Mouse (Mus musculus): Measurements from ENCODE around the gene Lrfn3. TPM values are rescaled to one million over a fixed set of nuclear protein-coding genes. Genes with fewer than 3 reads are reported as not detected.

Gene Lrfn3
- polyA plus RNA-seq (2014; fragmentation: Nextera tagmentation; extraction: Ambion mirVana): 0.86 and 1.3 TPM in 2 replicates

- Histone ChIP-seq H3K4me1 (ENCODE audit: control insufficient read depth in 2 of 2, insufficient read depth in 2 of 2, low read length in 2 of 2) (peaks cover 2 to 11% of the 10 kb centered on the region in 2 experiments; a peak in 2 of 4 replicates), H3K4me3 (ENCODE audit: control insufficient read depth in 1 of 2, insufficient read depth in 1 of 2, low read depth in 1 of 2, low read length in 2 of 2) (peak within 1 kb of the TSS; percentile 49 to 66), H3K9me3 (ENCODE audit: control insufficient read depth, low read length) (no peaks in the 10 kb centered on the region), H3K27me3 (ENCODE audit: control insufficient read depth, insufficient read depth, low read length) (peaks cover 16% of the 10 kb centered on the region), H3K9ac (ENCODE audit: low read length) (peak within 1 kb of the TSS; percentile 82), H3K27ac (replicated peaks in 1 of 2; ENCODE audit: control insufficient read depth in 1 of 2, insufficient read depth in 1 of 2, low read depth in 2 of 2, low read length in 2 of 2) (no peak within 1 kb of the TSS), H3K4me2 (ENCODE audit: low read length) (peak within 1 kb of the TSS; percentile 85), H3K36me3 (ENCODE audit: control insufficient read depth, insufficient read depth, low read length) (no peaks in the 10 kb centered on the region)
- ATAC-seq (ENCODE audit: insufficient number of reproducible peaks, insufficient read depth, low FRiP score, low read depth): peak; percentile 40; the same call in 1 of the 2 replicates
- WGBS: 2% methylated on average over 40 of the region's 55 CpGs
These were observed at the start of gene Lrfn3 for GRCm38 (mm10) chr7:30362652-30363343. TSS of gene Lrfn3 (minus strand) at chr7:30362772.

- WGBS: 57% methylated on average over 3 of the region's 3 CpGs
- no peaks in the 10 kb centered on the region for H3K36me3 ChIP-seq (ENCODE audit: control insufficient read depth, insufficient read depth, low read length)
- H3K4me2 ChIP-seq (ENCODE audit: low read length): no peak overlapping the region
- no peak overlapping the region for H3K9ac ChIP-seq (ENCODE audit: low read length)
- no peaks in the 10 kb centered on the region for H3K9me3 ChIP-seq (ENCODE audit: control insufficient read depth, low read length)
- no peaks in the 10 kb centered on the region for H3K4me1 ChIP-seq (ENCODE audit: control insufficient read depth in 2 of 2, insufficient read depth in 2 of 2, low read length in 2 of 2)
- no peak for ATAC-seq (ENCODE audit: insufficient number of reproducible peaks, insufficient read depth, low FRiP score, low read depth)
- no peaks in the 10 kb centered on the region for H3K27me3 ChIP-seq (ENCODE audit: control insufficient read depth, insufficient read depth, low read length)
- H3K4me3 ChIP-seq (ENCODE audit: control insufficient read depth in 1 of 2, insufficient read depth in 1 of 2, low read depth in 1 of 2, low read length in 2 of 2): no peak overlapping the region
- no peak overlapping the region for H3K27ac ChIP-seq (replicated peaks in 1 of 2; ENCODE audit: control insufficient read depth in 1 of 2, insufficient read depth in 1 of 2, low read depth in 2 of 2, low read length in 2 of 2)
These were observed 48.5 kb upstream of the Lrfn3 start for GRCm38 (mm10) chr7:30411023-30411422.

GRCm38 (mm10) chr7:30409789-30410188 lies 47.2 kb upstream of the Lrfn3 start:
- Histone ChIP-seq H3K4me2 (ENCODE audit: low read length) (no peak overlapping the region), H3K27me3 (ENCODE audit: control insufficient read depth, insufficient read depth, low read length) (no peaks in the 10 kb centered on the region), H3K9me3 (ENCODE audit: control insufficient read depth, low read length) (no peaks in the 10 kb centered on the region), H3K4me1 (ENCODE audit: control insufficient read depth in 2 of 2, insufficient read depth in 2 of 2, low read length in 2 of 2) (no peaks in the 10 kb centered on the region), H3K27ac (replicated peaks in 1 of 2; ENCODE audit: control insufficient read depth in 1 of 2, insufficient read depth in 1 of 2, low read depth in 2 of 2, low read length in 2 of 2) (no peak overlapping the region), H3K36me3 (ENCODE audit: control insufficient read depth, insufficient read depth, low read length) (no peaks in the 10 kb centered on the region), H3K9ac (ENCODE audit: low read length) (no peak overlapping the region), H3K4me3 (ENCODE audit: control insufficient read depth in 1 of 2, insufficient read depth in 1 of 2, low read depth in 1 of 2, low read length in 2 of 2) (no peak overlapping the region)
- no peak for ATAC-seq (ENCODE audit: insufficient number of reproducible peaks, insufficient read depth, low FRiP score, low read depth)
- 47% methylated on average over 2 of the region's 2 CpGs for WGBS

- no peaks in the 10 kb centered on the region for H3K36me3 ChIP-seq (ENCODE audit: control insufficient read depth, insufficient read depth, low read length)
- no peaks in the 10 kb centered on the region for H3K27me3 ChIP-seq (ENCODE audit: control insufficient read depth, insufficient read depth, low read length)
- no peaks in the 10 kb centered on the region for H3K9me3 ChIP-seq (ENCODE audit: control insufficient read depth, low read length)
- no peak overlapping the region for H3K4me2 ChIP-seq (ENCODE audit: low read length)
- no peak overlapping the region for H3K27ac ChIP-seq (replicated peaks in 1 of 2; ENCODE audit: control insufficient read depth in 1 of 2, insufficient read depth in 1 of 2, low read depth in 2 of 2, low read length in 2 of 2)
- H3K4me1 ChIP-seq (ENCODE audit: control insufficient read depth in 2 of 2, insufficient read depth in 2 of 2, low read length in 2 of 2): no peaks in the 10 kb centered on the region
- no peak for ATAC-seq (ENCODE audit: insufficient number of reproducible peaks, insufficient read depth, low FRiP score, low read depth)
- no peak overlapping the region for H3K4me3 ChIP-seq (ENCODE audit: control insufficient read depth in 1 of 2, insufficient read depth in 1 of 2, low read depth in 1 of 2, low read length in 2 of 2)
- WGBS: 71% methylated on average over 3 of the region's 3 CpGs
- no peak overlapping the region for H3K9ac ChIP-seq (ENCODE audit: low read length)
These were observed 46.1 kb upstream of the Lrfn3 start for GRCm38 (mm10) chr7:30408639-30409038.

GRCm38 (mm10) chr7:30402343-30402742 lies 39.8 kb upstream of the Lrfn3 start:
- H3K9ac ChIP-seq (ENCODE audit: low read length): no peak overlapping the region
- H3K36me3 ChIP-seq (ENCODE audit: control insufficient read depth, insufficient read depth, low read length): no peaks in the 10 kb centered on the region
- H3K4me2 ChIP-seq (ENCODE audit: low read length): no peak overlapping the region
- no peaks in the 10 kb centered on the region for H3K4me1 ChIP-seq (ENCODE audit: control insufficient read depth in 2 of 2, insufficient read depth in 2 of 2, low read length in 2 of 2)
- ATAC-seq (ENCODE audit: insufficient number of reproducible peaks, insufficient read depth, low FRiP score, low read depth): no peak
- no peak overlapping the region for H3K27ac ChIP-seq (replicated peaks in 1 of 2; ENCODE audit: control insufficient read depth in 1 of 2, insufficient read depth in 1 of 2, low read depth in 2 of 2, low read length in 2 of 2)
- 55% methylated on average over 4 of the region's 4 CpGs for WGBS
- no peaks in the 10 kb centered on the region for H3K27me3 ChIP-seq (ENCODE audit: control insufficient read depth, insufficient read depth, low read length)
- no peak overlapping the region for H3K4me3 ChIP-seq (ENCODE audit: control insufficient read depth in 1 of 2, insufficient read depth in 1 of 2, low read depth in 1 of 2, low read length in 2 of 2)
- H3K9me3 ChIP-seq (ENCODE audit: control insufficient read depth, low read length): no peaks in the 10 kb centered on the region

GRCm38 (mm10) chr7:30399671-30400070 lies 37.1 kb upstream of the Lrfn3 start:
- Histone ChIP-seq H3K4me2 (ENCODE audit: low read length) (no peak overlapping the region), H3K4me3 (ENCODE audit: control insufficient read depth in 1 of 2, insufficient read depth in 1 of 2, low read depth in 1 of 2, low read length in 2 of 2) (no peak overlapping the region), H3K4me1 (ENCODE audit: control insufficient read depth in 2 of 2, insufficient read depth in 2 of 2, low read length in 2 of 2) (no peaks in the 10 kb centered on the region), H3K36me3 (ENCODE audit: control insufficient read depth, insufficient read depth, low read length) (no peaks in the 10 kb centered on the region), H3K27me3 (ENCODE audit: control insufficient read depth, insufficient read depth, low read length) (no peaks in the 10 kb centered on the region), H3K9ac (ENCODE audit: low read length) (no peak overlapping the region), H3K27ac (replicated peaks in 1 of 2; ENCODE audit: control insufficient read depth in 1 of 2, insufficient read depth in 1 of 2, low read depth in 2 of 2, low read length in 2 of 2) (no peak overlapping the region), H3K9me3 (ENCODE audit: control insufficient read depth, low read length) (no peaks in the 10 kb centered on the region)
- no peak for ATAC-seq (ENCODE audit: insufficient number of reproducible peaks, insufficient read depth, low FRiP score, low read depth)
- WGBS: 55% methylated on average over 7 of the region's 7 CpGs

GRCm38 (mm10) chr7:30394871-30395270 lies 32.3 kb upstream of the Lrfn3 start:
- Histone ChIP-seq H3K36me3 (ENCODE audit: control insufficient read depth, insufficient read depth, low read length) (no peaks in the 10 kb centered on the region), H3K27ac (replicated peaks in 1 of 2; ENCODE audit: control insufficient read depth in 1 of 2, insufficient read depth in 1 of 2, low read depth in 2 of 2, low read length in 2 of 2) (peak overlapping the region in 1 of 2 experiments; percentile 79; a peak in 1 of 4 replicates), H3K9ac (ENCODE audit: low read length) (no peak overlapping the region), H3K4me3 (ENCODE audit: control insufficient read depth in 1 of 2, insufficient read depth in 1 of 2, low read depth in 1 of 2, low read length in 2 of 2) (no peak overlapping the region), H3K4me1 (ENCODE audit: control insufficient read depth in 2 of 2, insufficient read depth in 2 of 2, low read length in 2 of 2) (no peaks in the 10 kb centered on the region; a peak in 1 of 4 replicates), H3K4me2 (ENCODE audit: low read length) (no peak overlapping the region), H3K27me3 (ENCODE audit: control insufficient read depth, insufficient read depth, low read length) (no peaks in the 10 kb centered on the region), H3K9me3 (ENCODE audit: control insufficient read depth, low read length) (no peaks in the 10 kb centered on the region)
- no peak for ATAC-seq (ENCODE audit: insufficient number of reproducible peaks, insufficient read depth, low FRiP score, low read depth)
- WGBS: 37% methylated on average over 2 of the region's 2 CpGs

GRCm38 (mm10) chr7:30394379-30394778 lies 31.8 kb upstream of the Lrfn3 start:
- peak overlapping the region; percentile 79 to 82 for H3K27ac ChIP-seq (replicated peaks in 1 of 2; ENCODE audit: control insufficient read depth in 1 of 2, insufficient read depth in 1 of 2, low read depth in 2 of 2, low read length in 2 of 2)
- H3K36me3 ChIP-seq (ENCODE audit: control insufficient read depth, insufficient read depth, low read length): no peaks in the 10 kb centered on the region
- 45% methylated on average over 11 of the region's 11 CpGs for WGBS
- no peak overlapping the region for H3K4me2 ChIP-seq (ENCODE audit: low read length)
- no peaks in the 10 kb centered on the region; a peak in 1 of 4 replicates for H3K4me1 ChIP-seq (ENCODE audit: control insufficient read depth in 2 of 2, insufficient read depth in 2 of 2, low read length in 2 of 2)
- peak; percentile 83 for ATAC-seq (ENCODE audit: insufficient number of reproducible peaks, insufficient read depth, low FRiP score, low read depth)
- H3K4me3 ChIP-seq (ENCODE audit: control insufficient read depth in 1 of 2, insufficient read depth in 1 of 2, low read depth in 1 of 2, low read length in 2 of 2): no peak overlapping the region
- H3K27me3 ChIP-seq (ENCODE audit: control insufficient read depth, insufficient read depth, low read length): no peaks in the 10 kb centered on the region
- H3K9ac ChIP-seq (ENCODE audit: low read length): no peak overlapping the region
- H3K9me3 ChIP-seq (ENCODE audit: control insufficient read depth, low read length): no peaks in the 10 kb centered on the region
